8 mouse cellular contexts compared by ENCODE assay signal in the genomic region with DNA sequence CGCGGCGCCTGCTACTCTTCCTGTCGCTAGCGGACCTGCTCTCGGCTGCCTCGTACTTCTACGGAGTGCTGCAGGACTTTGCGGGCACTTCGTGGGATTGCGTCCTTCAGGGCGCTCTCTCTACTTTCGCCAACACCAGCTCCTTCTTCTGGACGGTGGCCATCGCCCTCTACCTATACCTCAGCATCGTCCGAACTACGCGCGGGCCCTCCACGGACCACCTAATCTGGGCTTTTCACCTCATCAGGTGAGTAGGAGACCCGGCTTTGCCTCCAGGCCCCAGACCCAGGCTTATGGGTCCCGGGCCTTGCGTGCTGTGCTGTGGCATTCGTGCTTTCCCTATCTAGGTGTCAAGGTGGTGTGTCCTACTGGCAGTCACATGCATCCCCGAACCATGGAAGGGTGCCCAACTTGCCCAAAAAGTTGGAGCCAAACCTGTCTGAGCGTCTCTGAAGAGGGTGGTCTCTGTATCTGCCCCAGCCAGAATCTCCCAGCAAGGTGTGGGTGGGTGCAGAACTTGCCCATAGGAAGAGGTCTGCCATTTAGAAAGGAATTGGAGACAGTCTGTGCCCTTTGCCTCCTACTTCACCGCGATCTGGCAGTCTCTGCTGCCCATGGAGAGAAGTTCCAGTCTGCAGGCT. TPM values are rescaled to one million over a fixed set of nuclear protein-coding genes. Genes with fewer than 3 reads are reported as not detected.
DNase-seq lines count a peak whose midpoint lies in the region; ATAC-seq and TF ChIP-seq lines count a peak whose summit lies in the region.

No protein-coding gene starts in this region.

- peak overlapping the region; percentile 98 for H3K4me2 ChIP-seq in heart, embryonic 15.5 days
- H3K4me2 ChIP-seq in lung, postnatal 0 days (replicated peaks; ENCODE audit: low read depth, low read length) = peak overlapping the region; percentile 94

- H3K4me1 ChIP-seq in E14TG2a.4 (replicated peaks; ENCODE audit: low read depth, low read length) = peaks cover 18% of the 10 kb centered on the region
- H3K4me1 ChIP-seq in heart, embryonic 15.5 days (replicated peaks) = peaks cover 51% of the 10 kb centered on the region
- peaks cover 14% of the 10 kb centered on the region for H3K4me1 ChIP-seq in lung, postnatal 0 days (ENCODE audit: insufficient read depth, low read depth, low read length)

- peaks cover 42% of the 10 kb centered on the region for H3K27me3 ChIP-seq in E14TG2a.4 (ENCODE audit: insufficient read depth, low read length)
- H3K27me3 ChIP-seq in heart, embryonic 15.5 days = no peaks in the 10 kb centered on the region
- no peaks in the 10 kb centered on the region for H3K27me3 ChIP-seq in lung, postnatal 0 days (replicated peaks; ENCODE audit: insufficient read depth, low read length)

- WGBS in heart, embryonic 15.5 days = 17% methylated on average over 29 of the region's 29 CpGs
- WGBS in lung, postnatal 0 days = 20% methylated on average over 22 of the region's 29 CpGs

- TF ChIP-seq CTCF in E14TG2a.4 (conservative IDR thresholded peaks at IDR 0.05; ENCODE audit: low read length) = no peak
- TF ChIP-seq CTCF in lung, postnatal 0 days (IDR thresholded peaks at IDR 0.05) = no peak

- H3K27ac ChIP-seq in heart, embryonic 15.5 days = peak overlapping the region; percentile 94
- peak overlapping the region; percentile 93 for H3K27ac ChIP-seq in lung, postnatal 0 days (ENCODE audit: low read length)

- no peak for TF ChIP-seq EP300 in lung, postnatal 0 days (IDR thresholded peaks at IDR 0.05)

- peak overlapping the region; percentile 88 for H3K4me3 ChIP-seq in E14TG2a.4 (replicated peaks; ENCODE audit: low read length)
- peak overlapping the region; percentile 79 for H3K4me3 ChIP-seq in heart, embryonic 15.5 days
- H3K4me3 ChIP-seq in lung, postnatal 0 days (ENCODE audit: low read depth, low read length) = peak overlapping the region; percentile 60

- H3K36me3 ChIP-seq in E14TG2a.4 (ENCODE audit: insufficient read depth, low read length) = no peaks in the 10 kb centered on the region
- H3K36me3 ChIP-seq in heart, embryonic 15.5 days = no peaks in the 10 kb centered on the region
- H3K36me3 ChIP-seq in lung, postnatal 0 days (ENCODE audit: insufficient read depth, low read length) = no peaks in the 10 kb centered on the region

- no peak for ATAC-seq in heart, embryonic 15.5 days (replicated peaks; ENCODE audit: insufficient number of reproducible peaks, insufficient read depth, low FRiP score, low read depth)
- ATAC-seq in lung, postnatal 0 days = no peak

- peak; percentile 53 for DNase-seq in cerebellum, adult 9-11 months
- DNase-seq in cerebellum, postnatal 10 days = no peak
- DNase-seq in lung, postnatal 0 days (ENCODE audit: low spot score) = no peak
- no peak for DNase-seq in right cerebral cortex, postnatal 25 days
- DNase-seq in kidney, postnatal 4 days = no peak
- no peak for DNase-seq in layer of hippocampus, adult 9-10 months (ENCODE audit: low spot score)

- H3K9me3 ChIP-seq in E14TG2a.4 (ENCODE audit: low read length) = no peaks in the 10 kb centered on the region
- H3K9me3 ChIP-seq in heart, embryonic 15.5 days (replicated peaks) = no peaks in the 10 kb centered on the region
- no peaks in the 10 kb centered on the region for H3K9me3 ChIP-seq in lung, postnatal 0 days (ENCODE audit: low read length)

- H3K9ac ChIP-seq in heart, embryonic 15.5 days = peak overlapping the region; percentile 88
- peak overlapping the region; percentile 76 for H3K9ac ChIP-seq in lung, postnatal 0 days (replicated peaks; ENCODE audit: low read depth)

RNA-seq across cellular contexts. Expression of gene Gpr157, which starts 0.8 kb away (rescaled TPM):
- 3.1 TPM in 2 replicates for polyA plus RNA-seq in heart, embryonic 15.5 days (2015; fragmentation: Nextera tagmentation; extraction: Ambion mirVana)
- polyA plus RNA-seq in lung, postnatal 0 days (2015; fragmentation: Nextera tagmentation; extraction: Ambion mirVana) = 1.6 TPM in 2 replicates

RNA-seq across cellular contexts. Expression of gene Slc2a5, which starts 31.1 kb away (rescaled TPM):
- 0.74 and 0.93 TPM in 2 replicates for polyA plus RNA-seq in heart, embryonic 15.5 days (2015; fragmentation: Nextera tagmentation; extraction: Ambion mirVana)
- polyA plus RNA-seq in lung, postnatal 0 days (2015; fragmentation: Nextera tagmentation; extraction: Ambion mirVana) = 0.23 and 0.60 TPM in 2 replicates
